Mouse (Mus musculus) urinary bladder, postnatal 4 days (tissue): ENCODE data around the gene Olfr1284.
"Not testable (repeated sequence)": the region's sequence is repeated elsewhere in the genome, so short reads cannot be mapped to it uniquely, and the experiment has no call there.

Experiments
- DNase-seq, 2 experiments: peaks; one replicate each; pipeline ENCODE4 v3.0.0; 2021 to 2022; ENCODE audit warnings: low spot score in 2 of 2

Gene Olfr1284

DNA sequence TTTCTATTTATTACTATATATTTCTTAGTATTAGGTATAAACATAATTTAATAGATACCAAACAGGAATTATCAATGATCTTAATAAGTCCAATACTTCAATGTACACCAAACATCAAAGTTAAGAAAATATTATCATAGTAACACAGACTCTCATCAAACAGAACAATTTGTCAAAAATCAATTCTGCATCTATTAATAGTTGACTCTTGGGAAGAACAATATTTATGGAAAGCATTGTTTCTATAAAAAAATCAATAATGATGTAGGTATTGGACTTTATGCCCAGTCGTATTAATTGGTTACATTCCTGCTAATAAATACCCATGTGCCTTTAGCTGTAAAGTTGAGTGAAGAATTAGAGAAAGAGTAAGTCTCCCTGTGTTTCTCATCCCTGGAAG lies at the start of gene Olfr1284:
Olfr1284 (plus strand) TSS at position 301 of the 400 bp plus-strand sequence.
- no peak for DNase-seq

DNA sequence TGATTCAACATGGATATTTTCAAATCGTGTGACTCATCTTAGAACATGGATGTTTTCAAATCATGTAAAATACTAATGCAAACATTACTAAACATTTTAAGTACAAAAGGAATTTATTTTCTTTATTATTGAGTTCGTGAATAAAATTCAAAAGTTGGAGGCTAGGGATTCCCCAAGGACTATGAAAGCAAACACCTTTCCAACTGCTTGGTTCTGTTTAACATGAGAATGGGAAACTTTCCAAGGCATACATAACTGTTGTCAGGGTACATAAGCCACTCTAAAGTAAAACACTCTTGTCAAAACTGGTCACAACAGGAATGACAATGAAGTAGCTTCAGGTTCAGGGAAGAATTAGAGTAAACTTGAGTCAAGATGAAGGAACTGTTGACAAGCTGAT lies 49.1 kb upstream of the Olfr1284 start, which contains the start of gene Olfr1281:
Olfr1281 (plus strand) TSS at position 301 of the 400 bp plus-strand sequence.
- DNase-seq, result no peak

GRCm38 (mm10) chr2:111333721-111334120 lies 41.6 kb upstream of the Olfr1284 start:
- DNase-seq, result not testable (repeated sequence)

GRCm38 (mm10) chr2:111335976-111336375 lies 39.3 kb upstream of the Olfr1284 start, which contains the start of gene Olfr1282:
Gene Olfr1282, minus strand, starts transcription at chr2:111336076.
- no peak for DNase-seq

DNA sequence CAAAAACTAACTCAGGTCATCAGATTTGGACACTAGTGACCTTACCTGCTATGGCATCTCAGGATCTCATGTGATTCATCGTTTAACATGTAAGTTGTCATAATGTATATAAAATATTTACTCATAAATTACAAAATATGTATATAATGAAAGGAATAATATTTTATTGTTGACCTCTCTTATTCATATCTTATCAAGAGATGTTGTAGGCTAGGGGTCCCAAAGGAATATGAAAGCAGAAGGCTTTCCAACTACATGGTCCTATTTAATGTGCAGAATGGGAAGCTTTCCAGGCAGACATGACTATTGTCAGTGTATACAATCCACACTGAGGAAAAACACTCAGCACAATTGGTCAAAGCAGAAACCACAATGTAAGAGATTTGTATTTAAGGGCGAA lies 8.8 kb upstream of the Olfr1284 start, which contains the start of gene Olfr1283:
Olfr1283 (plus strand) TSS at position 301 of the 400 bp plus-strand sequence.
- DNase-seq, result no peak

- no peak for DNase-seq
These were observed 47.6 kb downstream of the Olfr1284 start, which contains the start of gene Olfr1286 for GRCm38 (mm10) chr2:111422931-111423330. Gene Olfr1286, minus strand, starts transcription at chr2:111423115.
